Mouse (Mus musculus): Measurements from ENCODE around the gene D930020B18Rik. TPM values are rescaled to one million over a fixed set of nuclear protein-coding genes. Genes with fewer than 3 reads are reported as not detected.
A peak's percentile ranks its signal among the peaks of the same experiment; 100 is the strongest.

The D930020B18Rik gene
- total RNA-seq, 2 experiments from 2014 or later = not detected

- intact Hi-C loops (cut with DNase I) = no loop called here
- no peak for DNase-seq
Observed at GRCm38 (mm10) chr10:121636276-121636675, 5.1 kb upstream of the D930020B18Rik start.

DNA sequence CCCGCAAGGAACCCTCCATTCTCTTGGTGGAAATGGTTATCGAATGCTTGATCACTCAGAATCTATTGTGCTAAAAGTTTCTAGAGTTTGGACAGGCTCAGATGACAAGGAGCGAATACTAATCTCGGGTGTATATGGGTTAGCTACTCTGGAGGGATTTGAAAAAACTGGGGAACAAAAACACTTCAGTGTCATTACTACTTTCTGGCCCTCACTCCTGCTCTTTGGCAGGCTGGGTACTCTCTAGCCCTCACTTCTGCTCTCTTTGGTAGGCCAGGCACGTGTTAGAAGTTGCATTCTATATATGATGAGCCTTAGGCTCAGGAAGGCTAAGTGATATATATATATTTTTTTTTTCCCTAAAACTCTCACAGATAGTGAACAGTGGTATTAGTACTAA is 1.8 kb upstream of the D930020B18Rik start:
- intact Hi-C loops (cut with DNase I) = no loop called here
- DNase-seq = no peak

GRCm38 (mm10) chr10:121640150-121640930 is 1.0 kb upstream of the D930020B18Rik start:
- intact Hi-C loops (cut with DNase I) = no loop called here
- no peak for DNase-seq

GRCm38 (mm10) chr10:121640944-121641271 is 480 bp upstream of the D930020B18Rik start:
- intact Hi-C loops (cut with DNase I) = no loop called here
- no peak for DNase-seq

DNA sequence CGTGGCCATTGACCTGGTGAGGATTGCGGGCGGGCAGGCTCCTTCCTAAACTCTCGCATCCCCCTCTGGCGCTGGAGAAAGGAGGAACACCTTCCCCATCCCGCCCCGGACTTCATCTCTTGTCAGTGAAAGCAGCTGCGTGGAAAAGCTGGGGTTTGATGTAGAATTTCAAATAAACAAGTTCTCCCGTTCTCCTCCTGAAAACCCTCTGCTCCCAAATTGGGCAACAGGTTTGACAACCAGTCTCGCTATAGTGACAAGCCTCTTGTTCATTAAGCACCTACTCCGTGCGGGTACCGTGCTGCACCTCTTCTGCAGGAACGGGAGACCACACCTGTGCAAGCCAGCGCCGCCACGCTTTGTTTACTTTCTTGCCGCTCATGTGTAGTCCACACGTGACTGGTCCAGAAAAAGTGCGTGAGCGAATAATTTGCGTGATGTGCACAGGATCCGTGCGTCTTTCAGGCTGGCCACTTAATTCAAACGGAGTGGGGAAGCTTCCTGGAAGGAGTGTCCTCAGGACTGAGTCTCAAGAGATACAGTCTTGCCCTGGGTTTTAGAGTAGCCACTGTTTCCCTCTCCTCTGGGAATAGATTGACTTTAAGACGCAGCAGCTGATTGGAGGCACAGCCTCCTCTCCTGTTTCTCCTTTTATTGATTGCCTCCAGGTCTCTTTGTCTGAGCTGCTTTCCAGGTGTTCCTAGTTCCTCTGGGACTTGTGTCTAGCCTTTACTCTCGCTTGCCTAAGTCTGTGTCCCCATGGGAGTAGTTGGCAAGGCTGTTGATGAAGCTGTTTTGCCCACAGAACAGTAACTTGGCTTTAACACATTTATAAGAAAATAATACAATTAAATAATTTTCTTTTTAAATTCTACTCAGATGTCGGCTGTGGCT is 913 bp downstream of the D930020B18Rik start:
- DNase-seq = no peak
- intact Hi-C loops (cut with DNase I) = no loop called here

- intact Hi-C loops (cut with DNase I) = no loop called here
- DNase-seq = no peak
Observed at GRCm38 (mm10) chr10:121646294-121646693, 4.9 kb downstream of the D930020B18Rik start.

DNA sequence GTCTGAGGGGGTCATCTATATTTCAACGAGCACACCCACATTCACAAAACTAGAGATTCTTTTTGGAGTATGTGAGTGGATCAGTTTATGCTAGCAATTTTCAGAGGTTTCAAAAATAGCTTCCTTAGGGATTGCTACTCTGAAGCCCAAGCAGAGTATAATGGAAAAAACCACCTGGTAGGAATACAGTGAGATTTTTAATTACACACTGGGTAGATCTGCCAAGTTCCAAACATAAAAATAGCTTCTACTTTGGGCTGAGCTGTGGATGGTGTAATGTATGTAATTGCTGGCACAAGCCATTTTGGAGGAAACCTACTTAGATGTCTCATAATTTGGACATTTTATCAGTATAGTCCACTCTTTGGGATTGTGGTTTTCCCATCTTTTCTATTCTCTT is 11.7 kb downstream of the D930020B18Rik start:
- intact Hi-C loops (cut with DNase I) = no loop called here
- DNase-seq = no peak

GRCm38 (mm10) chr10:121655907-121656306 is 14.5 kb downstream of the D930020B18Rik start:
- intact Hi-C loops (cut with DNase I) = no loop called here
- no peak for DNase-seq

DNA sequence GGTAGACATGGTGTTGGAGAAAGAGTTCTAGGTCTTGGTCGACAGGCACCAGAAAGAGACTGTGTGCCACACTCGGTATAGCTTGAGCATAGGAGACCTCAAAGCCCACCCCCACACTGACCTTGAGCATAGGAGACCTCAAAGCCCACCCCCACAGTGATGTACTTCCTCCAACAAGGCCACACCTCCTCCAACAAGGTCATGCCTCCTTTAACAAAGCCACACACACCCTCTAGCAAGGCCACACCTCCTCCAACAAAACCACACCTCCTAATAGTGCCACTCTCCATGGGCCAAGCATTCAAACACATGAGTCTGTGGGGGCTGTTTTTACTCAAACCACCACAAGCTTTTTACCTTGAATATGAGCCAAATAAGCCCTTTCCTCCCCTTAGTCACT is 21.3 kb downstream of the D930020B18Rik start:
- intact Hi-C loops (cut with DNase I) = no loop called here
- no peak for DNase-seq

DNA sequence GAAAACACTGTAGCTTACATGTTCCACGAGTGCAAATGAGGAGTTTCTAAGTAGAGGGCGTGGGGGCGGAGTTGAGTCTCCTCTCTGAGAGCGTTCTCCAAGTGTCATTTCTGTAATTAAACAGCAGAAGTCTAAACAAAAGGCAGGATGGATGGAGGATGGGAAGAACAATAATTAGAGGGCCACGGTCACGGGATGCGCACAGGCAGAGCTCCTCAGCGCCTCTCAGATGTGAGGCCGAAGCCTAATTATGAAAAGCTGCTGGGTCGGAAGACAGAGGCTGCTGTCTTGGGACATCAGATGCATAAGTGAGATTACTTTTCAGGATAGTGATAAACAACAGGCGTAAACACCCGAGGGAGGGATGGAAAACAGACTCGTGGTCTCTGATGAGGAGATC is 22.2 kb downstream of the D930020B18Rik start:
- no peak for DNase-seq
- intact Hi-C loops (cut with DNase I) = no loop called here

- intact Hi-C loops (cut with DNase I) = no loop called here
- DNase-seq = peak; percentile 31 to 61
Observed at GRCm38 (mm10) chr10:121665631-121666145, 24.3 kb downstream of the D930020B18Rik start.

DNA sequence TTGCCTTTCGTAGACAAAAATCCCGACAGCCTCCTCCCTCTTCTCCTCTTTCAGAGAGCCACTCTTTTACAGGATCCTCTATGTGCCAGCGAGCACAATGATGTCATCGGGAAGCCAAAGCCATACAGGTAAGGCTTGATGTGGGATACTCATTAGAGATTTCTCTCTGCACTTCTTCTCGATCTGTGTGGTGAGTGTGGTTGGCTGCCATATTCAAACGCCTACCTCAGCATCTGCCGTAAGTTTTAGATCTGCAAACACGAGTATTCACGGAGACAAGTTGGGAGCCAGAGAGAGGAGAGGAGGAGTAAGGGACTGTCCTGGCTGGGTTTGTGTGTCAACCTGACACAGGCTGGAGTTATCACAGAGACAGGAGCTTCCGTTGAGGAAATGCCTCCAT is 27.7 kb downstream of the D930020B18Rik start:
- no peak for DNase-seq
- intact Hi-C loops (cut with DNase I) = no loop called here

DNA sequence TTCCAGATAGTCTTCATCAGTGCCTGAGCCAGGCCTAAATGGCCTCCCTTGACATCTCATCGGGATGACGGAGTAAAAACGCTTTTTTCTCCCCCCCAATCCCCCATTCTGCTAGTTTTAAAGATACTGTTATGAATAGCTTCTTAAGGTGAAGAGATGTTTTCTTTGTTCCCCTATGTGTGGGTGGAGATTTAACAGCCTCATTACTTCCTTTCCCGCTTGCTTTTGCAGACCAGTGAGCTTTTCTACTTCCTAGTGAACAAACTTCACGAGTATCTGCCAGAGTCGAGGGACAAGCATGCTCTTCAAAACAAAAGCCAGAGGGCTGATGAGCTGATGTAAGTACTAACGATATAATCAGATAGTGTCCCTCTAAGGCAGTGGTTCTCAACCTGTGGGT is 35.6 kb downstream of the D930020B18Rik start:
- intact Hi-C loops (cut with DNase I) = no loop called here
- DNase-seq = no peak

DNA sequence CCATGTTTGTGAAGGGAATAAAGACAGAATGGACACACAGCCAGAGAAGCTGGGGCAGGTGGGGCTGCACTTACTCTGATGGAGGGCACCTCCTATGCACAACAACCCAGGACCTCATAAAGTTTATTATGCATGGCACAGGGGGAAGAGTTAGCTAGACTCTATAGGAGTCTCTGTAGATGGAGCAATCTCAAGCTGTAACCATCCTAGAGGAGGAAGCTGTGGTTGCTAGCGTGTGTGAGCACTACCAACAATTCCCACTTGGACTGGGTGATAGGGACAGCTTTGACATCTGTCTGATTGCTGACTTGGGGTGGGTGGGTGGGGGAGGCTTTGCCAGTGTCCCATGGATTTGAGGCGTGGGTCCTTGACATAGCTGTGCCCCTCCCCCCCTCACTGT is 39.5 kb downstream of the D930020B18Rik start:
- intact Hi-C loops (cut with DNase I) = no loop called here
- no peak for DNase-seq

DNA sequence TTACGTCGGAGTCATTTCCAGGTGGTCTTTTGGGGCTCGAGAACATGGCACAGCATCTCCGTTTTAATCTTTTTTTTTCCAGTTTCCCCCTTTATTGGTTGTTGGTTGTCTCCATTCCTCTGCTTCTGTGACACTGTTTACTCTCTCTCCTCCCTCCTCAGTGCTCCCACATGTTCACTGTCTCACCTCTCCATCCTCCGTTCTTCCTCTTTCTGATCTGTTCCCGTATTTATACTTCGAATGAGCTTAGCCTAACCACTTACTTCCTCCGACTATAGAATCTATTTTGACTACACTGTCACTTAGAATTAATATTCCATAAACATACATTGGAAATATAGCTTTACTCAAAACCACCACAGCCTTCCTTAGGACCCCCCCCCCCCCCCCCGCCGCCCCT is 41.2 kb downstream of the D930020B18Rik start:
- intact Hi-C loops (cut with DNase I) = no loop called here
- no peak for DNase-seq

- intact Hi-C loops (cut with DNase I) = no loop called here
- DNase-seq = no peak
Observed at GRCm38 (mm10) chr10:121686153-121686660, 44.8 kb downstream of the D930020B18Rik start.

DNA sequence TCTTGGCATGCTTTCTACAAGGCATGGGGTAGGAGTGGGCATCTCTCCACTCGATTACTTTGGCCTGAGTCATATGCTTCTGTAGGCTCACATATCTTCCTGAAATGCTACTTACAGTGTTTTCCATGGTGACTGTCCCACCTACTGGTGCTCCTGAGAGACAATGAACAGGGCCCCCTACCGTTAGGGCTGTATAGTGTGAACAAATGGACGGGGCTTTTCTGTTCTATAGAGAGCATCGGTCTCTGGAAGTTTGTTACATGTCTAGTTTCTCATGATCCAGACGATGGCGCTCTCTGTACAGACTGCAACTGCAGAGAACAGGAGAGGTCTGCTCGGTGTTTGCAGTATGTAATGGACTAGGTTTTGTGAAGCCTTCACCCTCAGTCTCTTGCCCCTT is 46.1 kb downstream of the D930020B18Rik start:
- intact Hi-C loops (cut with DNase I) = no loop called here

DNA sequence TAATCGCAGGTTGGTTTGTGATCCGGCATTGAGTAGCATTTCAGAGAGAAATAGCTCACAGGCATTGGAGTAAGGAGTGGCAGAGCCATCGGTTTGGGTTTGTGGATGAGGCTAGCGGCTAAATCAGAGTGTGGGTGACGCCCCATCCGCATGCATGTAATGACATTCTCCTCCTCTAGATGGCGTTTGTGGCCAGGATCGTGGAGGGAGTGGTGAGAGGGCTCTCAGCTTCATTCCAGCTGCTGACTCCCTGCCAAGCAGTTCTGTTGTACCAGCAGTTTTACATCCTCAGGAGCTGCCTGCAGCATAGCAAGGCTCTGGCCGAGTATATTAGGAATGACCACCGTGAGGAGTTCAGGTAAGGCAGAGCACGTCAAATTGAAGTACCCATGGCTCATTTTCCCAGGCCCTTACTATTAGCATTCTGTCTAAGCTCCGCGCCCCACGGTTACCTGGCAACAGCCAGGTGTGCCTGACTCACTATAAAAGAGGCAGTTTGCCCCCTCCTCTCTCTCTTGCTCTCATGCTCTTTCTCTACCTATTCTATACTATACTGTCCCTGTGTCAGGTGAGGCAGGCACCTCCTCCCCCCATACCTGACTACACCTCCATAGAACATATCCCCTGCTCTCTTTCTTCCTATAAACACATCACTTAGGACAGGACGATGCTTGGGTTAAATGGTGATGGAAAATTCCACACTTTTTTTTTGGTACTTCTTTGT is 48.4 kb downstream of the D930020B18Rik start:
- DNase-seq = peak; percentile 73 to 87
- intact Hi-C loops (cut with DNase I) = no loop called here

More for the DNA sequence above, 46.1 kb downstream of the D930020B18Rik start:
- DNase-seq = no peak

GRCm38 (mm10) chr10:121692944-121693579 is 51.7 kb downstream of the D930020B18Rik start:
- no peak for DNase-seq
- intact Hi-C loops (cut with DNase I) = no loop called here

- intact Hi-C loops (cut with DNase I) = no loop called here
- DNase-seq = no peak
Observed at GRCm38 (mm10) chr10:121694567-121694966, 53.2 kb downstream of the D930020B18Rik start.

Measured in heart, postnatal 14 days (tissue).